Mouse (Mus musculus): ENCODE measurements at regions not wholly inside any gene's neighbourhood (a gene's known extent, or its start where the extent isn't known, plus 50 kb on each side); places are given as distances from the start of the nearest gene placed in this dataset.

- DNase-seq (ENCODE audit: low read depth) = no peak
Observed at GRCm38 (mm10) chr3:147968271-147968670, 1022.1 kb downstream of the Adgrl2 start.

- no peak for DNase-seq (ENCODE audit: low read depth)
Observed at GRCm38 (mm10) chr3:147967866-147968265, 1022.5 kb downstream of the Adgrl2 start.

- no peak for DNase-seq (ENCODE audit: low read depth)
Observed at GRCm38 (mm10) chr3:147967261-147967660, 1023.1 kb downstream of the Adgrl2 start.

GRCm38 (mm10) chr3:147966827-147967226 lies 1023.5 kb downstream of the Adgrl2 start:
- no peak for DNase-seq (ENCODE audit: low read depth)

- no peak for DNase-seq (ENCODE audit: low read depth)
Observed at GRCm38 (mm10) chr3:147966379-147966778, 1024.0 kb downstream of the Adgrl2 start.

- no peak for DNase-seq (ENCODE audit: low read depth)
Observed at GRCm38 (mm10) chr3:147963698-147964476, 1026.5 kb downstream of the Adgrl2 start.

GRCm38 (mm10) chr3:147948041-147948592 lies 1042.2 kb downstream of the Adgrl2 start:
- DNase-seq (ENCODE audit: low read depth) = no peak

- no peak for DNase-seq (ENCODE audit: low read depth)
Observed at GRCm38 (mm10) chr3:147943314-147943713, 1047.0 kb downstream of the Adgrl2 start.

- DNase-seq (ENCODE audit: low read depth) = peak; percentile 6
Observed at GRCm38 (mm10) chr3:147930811-147931251, 1059.5 kb downstream of the Adgrl2 start.

- DNase-seq (ENCODE audit: low read depth) = no peak
Observed at GRCm38 (mm10) chr3:147920181-147920580, 1068.0 kb downstream of the Ttll7 start.

GRCm38 (mm10) chr3:147919701-147920100 lies 1067.5 kb downstream of the Ttll7 start:
- no peak for DNase-seq (ENCODE audit: low read depth)

GRCm38 (mm10) chr3:147919146-147919545 lies 1067.0 kb downstream of the Ttll7 start:
- DNase-seq (ENCODE audit: low read depth) = no peak

- no peak for DNase-seq (ENCODE audit: low read depth)
Observed at GRCm38 (mm10) chr3:147896751-147897150, 1044.6 kb downstream of the Ttll7 start.

GRCm38 (mm10) chr3:147891682-147892081 lies 1039.5 kb downstream of the Ttll7 start:
- DNase-seq (ENCODE audit: low read depth) = no peak

- DNase-seq (ENCODE audit: low read depth) = no peak
Observed at GRCm38 (mm10) chr3:147886261-147886893, 1034.2 kb downstream of the Ttll7 start.

- no peak for DNase-seq (ENCODE audit: low read depth)
Observed at GRCm38 (mm10) chr3:147882936-147883645, 1030.9 kb downstream of the Ttll7 start.

GRCm38 (mm10) chr3:147878690-147879089 lies 1026.5 kb downstream of the Ttll7 start:
- no peak for DNase-seq (ENCODE audit: low read depth)

- DNase-seq (ENCODE audit: low read depth) = no peak
Observed at GRCm38 (mm10) chr3:147868281-147868680, 1016.1 kb downstream of the Ttll7 start.

GRCm38 (mm10) chr3:147853346-147853745 lies 1001.2 kb downstream of the Ttll7 start:
- DNase-seq (ENCODE audit: low read depth) = peak; percentile 88

- DNase-seq (ENCODE audit: low read depth) = peak; percentile 81
Observed at GRCm38 (mm10) chr3:147852830-147853229, 1000.7 kb downstream of the Ttll7 start.

GRCm38 (mm10) chr3:147841357-147841756 lies 989.2 kb downstream of the Ttll7 start:
- DNase-seq (ENCODE audit: low read depth) = no peak

GRCm38 (mm10) chr3:147838816-147839215 lies 986.6 kb downstream of the Ttll7 start:
- DNase-seq (ENCODE audit: low read depth) = peak; percentile 4
